In the genomic region with DNA sequence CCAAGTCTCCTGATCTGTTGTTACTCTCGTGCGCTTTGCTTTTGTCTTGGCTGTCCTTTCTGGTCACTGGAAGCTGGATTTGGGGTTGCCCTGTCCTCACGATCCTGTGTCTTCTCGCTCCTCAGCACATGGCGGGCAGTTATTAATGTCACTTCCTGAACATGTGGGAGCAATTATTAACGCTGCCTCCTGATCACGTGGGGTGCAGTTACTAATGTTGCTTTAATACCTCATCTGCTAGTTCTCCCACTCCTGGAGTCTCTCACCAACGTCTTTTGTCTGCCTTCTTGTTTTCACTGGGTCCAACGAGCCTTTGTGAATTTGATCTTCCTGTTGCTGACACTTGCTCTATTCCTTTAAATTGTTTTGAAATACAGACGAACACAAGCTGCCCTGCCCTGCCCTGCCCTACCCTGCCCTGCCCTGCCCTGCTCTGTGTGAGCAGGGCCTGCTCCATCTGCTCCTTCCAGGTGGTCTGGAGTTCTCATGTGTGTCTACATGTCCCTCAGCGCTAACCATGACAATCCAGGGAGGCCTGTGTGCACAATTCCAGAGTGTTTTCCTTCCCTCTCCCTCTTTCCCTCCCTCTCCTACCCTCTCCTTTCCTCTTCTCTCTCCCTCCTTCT, we compare ENCODE assay signal across 10 mouse cellular contexts. TPM values are rescaled to one million over a fixed set of nuclear protein-coding genes. Genes with fewer than 3 reads are reported as not detected.
A peak's percentile ranks its signal among the peaks of the same experiment; 100 is the strongest.
DNase-seq lines count a peak whose midpoint lies in the region; ATAC-seq lines count a peak whose summit lies in the region.
"Had no signal": no experiment of that assay in that cellular context is flagged by ENCODE, and none has a peak within 500 bp of the region (broad histone marks: within the 10 kb centered on the region; RNA-seq: fewer than 3 reads in every experiment).

No protein-coding gene starts in this region.

- DNase-seq in hindbrain, embryonic 14.5 days (ENCODE audit: low spot score), result no peak
- peak; percentile 78 for DNase-seq in limb, embryonic 10.5 days (ENCODE audit: low spot score)
- DNase-seq in urinary bladder, postnatal 25 days (ENCODE audit: low spot score), result no peak
- DNase-seq in yolk sac, embryonic 10.5 days (ENCODE audit: low spot score), result no peak
- DNase-seq in right cerebral cortex, postnatal 36 days (ENCODE audit: low spot score in 2 of 2), result no peak
- DNase-seq: cerebellum, postnatal 14 days; thymus, postnatal 4 days had no signal

- H3K36me3 ChIP-seq in midbrain, embryonic 12.5 days, result no peaks in the 10 kb centered on the region
- no peaks in the 10 kb centered on the region for H3K36me3 ChIP-seq in midbrain, embryonic 13.5 days
- no peaks in the 10 kb centered on the region for H3K36me3 ChIP-seq in hindbrain, embryonic 14.5 days (replicated peaks; ENCODE audit: control insufficient read depth, insufficient read depth)
- no peaks in the 10 kb centered on the region; the same call in 1 of the 2 replicates for H3K36me3 ChIP-seq in limb, embryonic 10.5 days
- H3K36me3 ChIP-seq in stomach, embryonic 14.5 days (ENCODE audit: control insufficient read depth, insufficient read depth, low read length), result no peaks in the 10 kb centered on the region

- H3K9me3 ChIP-seq in midbrain, embryonic 12.5 days, result no peaks in the 10 kb centered on the region
- H3K9me3 ChIP-seq in midbrain, embryonic 13.5 days, result no peaks in the 10 kb centered on the region
- no peaks in the 10 kb centered on the region for H3K9me3 ChIP-seq in hindbrain, embryonic 14.5 days (ENCODE audit: control insufficient read depth, low read length)
- no peaks in the 10 kb centered on the region for H3K9me3 ChIP-seq in limb, embryonic 10.5 days (replicated peaks)
- no peaks in the 10 kb centered on the region for H3K9me3 ChIP-seq in stomach, embryonic 14.5 days (ENCODE audit: control insufficient read depth, low read depth, low read length)

- H3K27ac ChIP-seq in midbrain, embryonic 12.5 days (replicated peaks), result no peak overlapping the region
- no peak overlapping the region for H3K27ac ChIP-seq in midbrain, embryonic 13.5 days
- H3K27ac ChIP-seq in hindbrain, embryonic 14.5 days, result peak overlapping the region; percentile 59; the same call in 1 of the 2 replicates
- peak overlapping the region; percentile 94 for H3K27ac ChIP-seq in limb, embryonic 10.5 days
- peak overlapping the region; percentile 6; the same call in 1 of the 2 replicates for H3K27ac ChIP-seq in stomach, embryonic 14.5 days (ENCODE audit: low read length)

- peaks cover 4% of the 10 kb centered on the region; the same call in 1 of the 2 replicates for H3K27me3 ChIP-seq in midbrain, embryonic 12.5 days
- no peaks in the 10 kb centered on the region for H3K27me3 ChIP-seq in midbrain, embryonic 13.5 days
- no peaks in the 10 kb centered on the region for H3K27me3 ChIP-seq in hindbrain, embryonic 14.5 days (ENCODE audit: control insufficient read depth, insufficient read depth, low read length)
- H3K27me3 ChIP-seq in limb, embryonic 10.5 days (ENCODE audit: low read depth, poor library complexity, severe bottlenecking), result no peaks in the 10 kb centered on the region
- no peaks in the 10 kb centered on the region for H3K27me3 ChIP-seq in stomach, embryonic 14.5 days (ENCODE audit: control insufficient read depth, insufficient read depth, low read length)

- H3K4me2 ChIP-seq in midbrain, embryonic 12.5 days (replicated peaks), result no peak overlapping the region; the same call in 1 of the 2 replicates
- no peak overlapping the region for H3K4me2 ChIP-seq in midbrain, embryonic 13.5 days (replicated peaks)
- H3K4me2 ChIP-seq in hindbrain, embryonic 14.5 days (replicated peaks), result 0 out of 2 replicates have a peak overlapping the region, but pooled peaks have one; percentile 17
- H3K4me2 ChIP-seq in stomach, embryonic 14.5 days (replicated peaks; ENCODE audit: low read depth, low read length), result no peak overlapping the region

- H3K9ac ChIP-seq in midbrain, embryonic 12.5 days (replicated peaks), result 0 out of 2 replicates have a peak overlapping the region, but pooled peaks have one; percentile 7
- H3K9ac ChIP-seq in midbrain, embryonic 13.5 days (replicated peaks), result no peak overlapping the region
- 0 out of 2 replicates have a peak overlapping the region, but pooled peaks have one; percentile 6 for H3K9ac ChIP-seq in hindbrain, embryonic 14.5 days
- H3K9ac ChIP-seq in stomach, embryonic 14.5 days (replicated peaks; ENCODE audit: low read depth, low read length), result no peak overlapping the region

- WGBS in midbrain, embryonic 12.5 days, result 52% methylated on average over 11 of the region's 11 CpGs
- WGBS in midbrain, embryonic 13.5 days, result 52% methylated on average over 11 of the region's 11 CpGs
- 30% methylated on average over 11 of the region's 11 CpGs for WGBS in hindbrain, embryonic 14.5 days
- WGBS in limb, embryonic 10.5 days, result 14% methylated on average over 11 of the region's 11 CpGs
- 27% methylated on average over 11 of the region's 11 CpGs for WGBS in stomach, embryonic 14.5 days

- ATAC-seq in midbrain, embryonic 12.5 days (ENCODE audit: low FRiP score, low read depth), result no peak
- no peak for ATAC-seq in midbrain, embryonic 13.5 days
- no peak for ATAC-seq in hindbrain, embryonic 14.5 days (ENCODE audit: low FRiP score)
- no peak for ATAC-seq in stomach, embryonic 14.5 days (ENCODE audit: insufficient number of reproducible peaks, insufficient read depth, low FRiP score, low read depth)

- no peak overlapping the region for H3K4me3 ChIP-seq in midbrain, embryonic 12.5 days
- H3K4me3 ChIP-seq in midbrain, embryonic 13.5 days (replicated peaks), result no peak overlapping the region
- H3K4me3 ChIP-seq in hindbrain, embryonic 14.5 days (replicated peaks; ENCODE audit: low read length), result no peak overlapping the region
- H3K4me3 ChIP-seq in limb, embryonic 10.5 days, result peak overlapping the region; percentile 22
- H3K4me3 ChIP-seq in stomach, embryonic 14.5 days (ENCODE audit: low read depth, low read length), result no peak overlapping the region

- H3K4me1 ChIP-seq in midbrain, embryonic 12.5 days, result peaks cover 8% of the 10 kb centered on the region
- peaks cover 17% of the 10 kb centered on the region for H3K4me1 ChIP-seq in midbrain, embryonic 13.5 days (replicated peaks)
- H3K4me1 ChIP-seq in hindbrain, embryonic 14.5 days (replicated peaks; ENCODE audit: control insufficient read depth, insufficient read depth, low read length), result peaks cover 26% of the 10 kb centered on the region
- H3K4me1 ChIP-seq in limb, embryonic 10.5 days, result peaks cover 49% of the 10 kb centered on the region
- peaks cover 9% of the 10 kb centered on the region for H3K4me1 ChIP-seq in stomach, embryonic 14.5 days (ENCODE audit: control insufficient read depth, insufficient read depth, low read length)

RNA-seq across cellular contexts. Expression of a gene that starts 16.2 kb away (rescaled TPM):
- polyA plus RNA-seq in midbrain, embryonic 12.5 days (2016; fragmentation: Nextera tagmentation; extraction: Ambion mirVana), result 133 and 153 TPM in 2 replicates
- 30.0 and 36.1 TPM in 2 replicates for polyA plus RNA-seq in midbrain, embryonic 13.5 days (2015; fragmentation: Nextera tagmentation; extraction: Ambion mirVana)
- 46.2 and 52.8 TPM in 2 replicates for polyA plus RNA-seq in hindbrain, embryonic 14.5 days (2014; fragmentation: Nextera tagmentation; extraction: Ambion mirVana)
- polyA plus RNA-seq in limb, embryonic 10.5 days (2016; fragmentation: Nextera tagmentation; extraction: Ambion mirVana), result 71.1 and 76.8 TPM in 2 replicates
- 20.3 and 22.9 TPM in 2 replicates for polyA plus RNA-seq in stomach, embryonic 14.5 days (2014; fragmentation: Nextera tagmentation; extraction: Ambion mirVana)

RNA-seq across cellular contexts. Expression of a gene that starts 52.3 kb away (rescaled TPM):
- polyA plus RNA-seq in midbrain, embryonic 12.5 days (2016; fragmentation: Nextera tagmentation; extraction: Ambion mirVana), result 0.98 and 1.2 TPM in 2 replicates
- 1.0 and 1.6 TPM in 2 replicates for polyA plus RNA-seq in midbrain, embryonic 13.5 days (2015; fragmentation: Nextera tagmentation; extraction: Ambion mirVana)
- 0.78 and 0.90 TPM in 2 replicates for polyA plus RNA-seq in hindbrain, embryonic 14.5 days (2014; fragmentation: Nextera tagmentation; extraction: Ambion mirVana)
- 0.87 and 1.3 TPM in 2 replicates for polyA plus RNA-seq in limb, embryonic 10.5 days (2016; fragmentation: Nextera tagmentation; extraction: Ambion mirVana)
- 0.35 and 0.39 TPM in 2 replicates for polyA plus RNA-seq in stomach, embryonic 14.5 days (2014; fragmentation: Nextera tagmentation; extraction: Ambion mirVana)

Comparison
In these comparisons a context has a peak if more than half of its experiments do, and no peak if none do; other contexts are left out.
1. H3K9ac ChIP-seq: peak in midbrain, embryonic 12.5 days (single experiment) and hindbrain, embryonic 14.5 days (single experiment); none in midbrain, embryonic 13.5 days (single experiment) and stomach, embryonic 14.5 days (single experiment).
2. H3K27ac ChIP-seq: peak in hindbrain, embryonic 14.5 days (single experiment), limb, embryonic 10.5 days (single experiment) and stomach, embryonic 14.5 days (single experiment); none in midbrain, embryonic 12.5 days (single experiment) and midbrain, embryonic 13.5 days (single experiment).